Mouse (Mus musculus) midbrain, embryonic 16.5 days (tissue): Measurements from ENCODE around the gene Sag. TPM values are rescaled to one million over a fixed set of nuclear protein-coding genes. Genes with fewer than 3 reads are reported as not detected.

ENCODE experiments used
- ATAC-seq: fragments of 200-750 bp; cut with Nextera tagmentation; 2 replicates; pipeline ENCODE4 v1.8.0; 2017; ENCODE audit warnings: moderate TSS enrichment
- H3K27ac ChIP-seq: fragments of 300-500 bp; sonication (generic); 2 replicates; pipeline ENCODE4 v1.5.1; 2014; ENCODE audit warnings: mild to moderate bottlenecking, low read length, mixed read lengths
- H3K27me3 ChIP-seq: fragments of 300-500 bp; sonication (generic); 2 replicates; pipeline ENCODE4 v1.6.1; 2014; ENCODE audit warnings: low read depth, low read length, mixed read lengths; ENCODE audit not compliant: control insufficient read depth, insufficient read depth
- H3K36me3 ChIP-seq: fragments of 300-500 bp; sonication (generic); 2 replicates; pipeline ENCODE4 v1.6.1; 2014; ENCODE audit warnings: mild to moderate bottlenecking, low read length, moderate library complexity, mixed read lengths; ENCODE audit not compliant: control insufficient read depth, insufficient read depth
- H3K4me1 ChIP-seq: fragments of 300-500 bp; sonication (generic); 2 replicates; pipeline ENCODE4 v1.6.1; 2014; ENCODE audit warnings: mild to moderate bottlenecking, low read length, mixed read lengths; ENCODE audit not compliant: control insufficient read depth, insufficient read depth
- H3K4me2 ChIP-seq: fragments of 300-500 bp; sonication (generic); 2 replicates; pipeline ENCODE4 v1.6.1; 2014; ENCODE audit warnings: mild to moderate bottlenecking, low read length, mixed read lengths
- H3K4me3 ChIP-seq: fragments of 300-500 bp; sonication (generic); 2 replicates; pipeline ENCODE4 v1.5.1; 2014; ENCODE audit warnings: low read depth, mild to moderate bottlenecking, low read length, moderate library complexity, mixed read lengths
- H3K9ac ChIP-seq: fragments of 300-500 bp; sonication (generic); 2 replicates; pipeline ENCODE4 v1.6.1; 2014; ENCODE audit warnings: low read depth, low read length, mixed read lengths
- H3K9me3 ChIP-seq: fragments of 300-500 bp; sonication (generic); replicated peaks from 2 replicates; pipeline ENCODE4 v1.6.1; 2014; ENCODE audit warnings: mild to moderate bottlenecking, low read length, mixed read lengths; ENCODE audit not compliant: control insufficient read depth, poor library complexity, severe bottlenecking
- WGBS: fragments of 180-500 bp; shearing (Covaris S2); extraction: QIAGEN DNeasy Blood & Tissue Kit; methylation state at CpG from one replicate; pipeline ENCODE4 v1.1.7; 2014; 5-methylcytosine and 5-hydroxymethylcytosine counted together
- polyA plus RNA-seq: library from polyadenylated mRNA; unstranded; fragments of >200 nt; fragmentation: Nextera tagmentation; extraction: Ambion mirVana; gene quantifications from 2 replicates; pipeline ENCODE4 v1.2.1, GENCODE M21; 2015

The Sag gene
- polyA plus RNA-seq, 1 experiment from 2014 or later: 1.9 TPM

- no peak overlapping the region for H3K9ac ChIP-seq
- no peak overlapping the region for H3K4me3 ChIP-seq
- no peak overlapping the region for H3K27ac ChIP-seq
- no peaks in the 10 kb centered on the region for H3K9me3 ChIP-seq
- no peak for ATAC-seq
- H3K36me3 ChIP-seq: no peaks in the 10 kb centered on the region
- H3K27me3 ChIP-seq: no peaks in the 10 kb centered on the region
- H3K4me1 ChIP-seq: peaks cover 3% of the 10 kb centered on the region
- H3K4me2 ChIP-seq: no peak overlapping the region
- WGBS: 67% methylated on average over 4 of the region's 4 CpGs
These were observed 44.1 kb downstream of the Sag start for GRCm38 (mm10) chr1:87847475-87848168.

DNA sequence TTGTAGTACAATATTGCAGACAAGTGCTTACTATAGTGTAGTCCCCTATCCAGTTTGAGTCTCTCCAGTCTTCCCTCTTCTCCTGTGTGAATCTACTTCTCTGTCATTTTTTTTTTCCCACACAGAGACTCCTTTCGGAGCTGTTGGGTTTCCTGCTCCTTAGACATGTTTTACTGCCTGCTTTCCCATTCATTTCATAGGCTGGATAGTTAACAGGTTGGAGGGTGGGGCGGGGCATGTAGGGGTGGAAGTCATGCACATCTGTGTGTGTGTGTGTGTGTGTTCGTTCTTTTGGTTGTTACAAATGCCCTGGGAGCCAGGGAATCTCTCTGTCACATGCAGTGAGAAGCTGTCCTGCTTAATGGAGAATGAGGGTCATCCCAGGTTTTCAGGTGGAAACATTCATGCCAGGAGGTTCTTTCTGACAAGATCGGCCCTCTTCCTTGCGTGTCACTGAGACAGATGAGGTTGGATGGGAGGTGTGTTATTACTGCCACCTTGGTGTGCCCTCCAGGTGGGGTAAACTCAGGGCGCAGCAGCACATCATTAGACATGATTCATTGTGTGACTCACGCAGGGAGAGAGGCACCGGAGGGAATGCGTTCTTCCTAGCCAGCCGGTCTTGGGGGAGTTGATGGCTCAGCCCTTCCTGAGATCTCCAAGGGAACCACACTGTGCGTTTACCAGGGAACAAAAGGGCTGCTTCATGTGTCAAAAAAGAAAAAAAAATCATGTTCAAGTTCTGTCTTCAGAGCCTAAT is 44.9 kb downstream of the Sag start:
- no peak overlapping the region for H3K4me3 ChIP-seq
- peaks cover 5% of the 10 kb centered on the region for H3K4me1 ChIP-seq
- no peak overlapping the region for H3K9ac ChIP-seq
- H3K4me2 ChIP-seq: no peak overlapping the region
- H3K36me3 ChIP-seq: no peaks in the 10 kb centered on the region
- H3K27me3 ChIP-seq: no peaks in the 10 kb centered on the region
- H3K27ac ChIP-seq: no peak overlapping the region
- 51% methylated on average over 11 of the region's 11 CpGs for WGBS
- ATAC-seq: no peak
- no peaks in the 10 kb centered on the region for H3K9me3 ChIP-seq

DNA sequence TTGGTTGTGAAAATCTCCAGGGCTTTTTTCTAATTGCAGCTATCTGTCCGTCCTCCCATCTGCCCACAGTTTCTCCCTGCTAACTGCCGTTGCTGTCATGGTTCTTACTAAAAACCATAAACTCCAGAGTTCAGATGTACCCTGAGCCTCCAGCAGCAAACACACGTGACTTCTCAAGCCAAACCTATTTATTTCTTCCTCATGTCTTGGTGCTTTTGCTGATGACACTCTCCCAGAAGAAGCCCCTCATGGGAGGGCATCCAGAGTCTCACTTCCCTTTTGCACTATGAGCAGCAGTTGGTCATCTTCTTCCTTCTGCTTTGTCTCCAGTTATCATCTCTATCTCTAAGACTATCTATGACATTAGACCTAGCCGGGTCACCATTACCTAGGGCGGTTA is 45.8 kb downstream of the Sag start:
- Histone ChIP-seq H3K27me3 (no peaks in the 10 kb centered on the region), H3K4me1 (peaks cover 7% of the 10 kb centered on the region), H3K27ac (no peak overlapping the region), H3K4me3 (no peak overlapping the region), H3K36me3 (no peaks in the 10 kb centered on the region), H3K9ac (no peak overlapping the region), H3K4me2 (no peak overlapping the region), H3K9me3 (no peaks in the 10 kb centered on the region)
- no peak for ATAC-seq
- 79% methylated on average over 5 of the region's 5 CpGs for WGBS

DNA sequence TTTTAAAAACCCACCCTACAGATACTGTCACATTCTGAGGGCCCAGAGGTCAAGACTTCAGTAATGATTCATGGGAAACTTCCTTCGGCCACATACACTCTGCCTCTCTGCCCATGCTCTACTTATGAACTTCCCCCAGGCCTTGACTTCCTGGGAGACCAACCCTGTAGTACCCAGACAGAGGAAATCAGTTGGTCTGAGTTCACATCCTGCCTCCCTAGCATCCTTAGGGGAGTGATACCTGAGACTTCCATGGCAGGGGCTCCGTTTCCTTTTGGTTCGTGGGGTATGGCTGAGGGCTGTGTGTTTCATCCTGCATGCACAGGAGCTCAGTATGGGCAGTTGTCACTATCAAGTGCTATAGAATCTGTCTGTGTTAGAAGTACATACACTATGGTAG is 47.9 kb downstream of the Sag start:
- no peaks in the 10 kb centered on the region for H3K9me3 ChIP-seq
- H3K27me3 ChIP-seq: no peaks in the 10 kb centered on the region
- no peak overlapping the region for H3K9ac ChIP-seq
- H3K27ac ChIP-seq: no peak overlapping the region
- no peaks in the 10 kb centered on the region for H3K36me3 ChIP-seq
- no peak overlapping the region for H3K4me2 ChIP-seq
- H3K4me1 ChIP-seq: peaks cover 17% of the 10 kb centered on the region
- 94% methylated on average over 3 of the region's 3 CpGs for WGBS
- ATAC-seq: no peak
- H3K4me3 ChIP-seq: no peak overlapping the region

DNA sequence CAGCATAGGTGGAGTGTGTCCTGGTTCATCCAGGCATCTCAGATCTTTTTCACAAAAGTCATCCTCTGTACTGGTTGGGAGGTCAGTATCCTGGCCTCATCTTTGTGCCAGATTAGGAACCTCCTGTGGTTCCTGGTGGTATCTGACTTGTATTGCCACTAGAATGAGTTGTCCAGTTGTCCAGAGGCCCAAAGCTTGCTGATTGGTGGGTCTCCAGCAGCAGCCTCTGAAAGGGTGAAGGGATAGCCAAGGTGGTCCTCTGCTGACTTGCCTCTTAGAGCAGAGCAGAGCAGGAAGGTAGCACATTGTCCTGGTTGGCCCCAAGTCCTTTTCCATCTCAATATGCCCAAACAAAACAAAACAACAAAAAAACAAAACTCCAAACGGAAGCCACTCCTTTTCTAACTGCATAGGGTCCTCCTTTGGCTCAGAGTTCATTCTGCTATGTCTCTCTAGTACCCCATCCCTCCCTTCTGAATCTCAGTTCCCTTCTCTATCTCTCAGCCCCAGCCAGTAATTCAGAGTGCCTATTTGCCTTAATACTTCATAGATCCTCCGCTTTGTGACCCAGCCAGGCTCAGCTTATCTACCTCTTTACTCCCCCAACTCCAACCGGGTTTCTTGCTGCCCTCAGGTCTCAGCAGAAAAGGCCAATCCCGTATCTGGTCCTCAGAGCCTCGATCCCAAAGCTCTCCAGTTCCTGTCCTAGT is 48.8 kb downstream of the Sag start:
- Histone ChIP-seq H3K4me3 (no peak overlapping the region; the same call in 1 of the 2 replicates), H3K4me1 (peaks cover 17% of the 10 kb centered on the region), H3K36me3 (no peaks in the 10 kb centered on the region), H3K27ac (no peak overlapping the region; the same call in 1 of the 2 replicates), H3K9me3 (no peaks in the 10 kb centered on the region), H3K27me3 (no peaks in the 10 kb centered on the region), H3K9ac (peak overlapping the region; percentile 31; the same call in 1 of the 2 replicates), H3K4me2 (peak overlapping the region; percentile 89)
- 48% methylated on average over 5 of the region's 5 CpGs for WGBS
- no peak; the same call in 1 of the 2 replicates for ATAC-seq

GRCm38 (mm10) chr1:87852892-87853600 is 49.6 kb downstream of the Sag start, which contains the start of gene Dgkd:
Gene Dgkd (plus strand): TSS chr1:87853287.
- ATAC-seq: peak; percentile 92
- Histone ChIP-seq H3K9me3 (no peaks in the 10 kb centered on the region), H3K9ac (peak within 1 kb of the TSS; percentile 93), H3K36me3 (no peaks in the 10 kb centered on the region), H3K4me2 (peak within 1 kb of the TSS; percentile 89), H3K27ac (peak within 1 kb of the TSS; percentile 80), H3K4me3 (peak within 1 kb of the TSS; percentile 81), H3K4me1 (peaks cover 17% of the 10 kb centered on the region), H3K27me3 (no peaks in the 10 kb centered on the region)
- WGBS: 1% methylated on average over 41 of the region's 74 CpGs

DNA sequence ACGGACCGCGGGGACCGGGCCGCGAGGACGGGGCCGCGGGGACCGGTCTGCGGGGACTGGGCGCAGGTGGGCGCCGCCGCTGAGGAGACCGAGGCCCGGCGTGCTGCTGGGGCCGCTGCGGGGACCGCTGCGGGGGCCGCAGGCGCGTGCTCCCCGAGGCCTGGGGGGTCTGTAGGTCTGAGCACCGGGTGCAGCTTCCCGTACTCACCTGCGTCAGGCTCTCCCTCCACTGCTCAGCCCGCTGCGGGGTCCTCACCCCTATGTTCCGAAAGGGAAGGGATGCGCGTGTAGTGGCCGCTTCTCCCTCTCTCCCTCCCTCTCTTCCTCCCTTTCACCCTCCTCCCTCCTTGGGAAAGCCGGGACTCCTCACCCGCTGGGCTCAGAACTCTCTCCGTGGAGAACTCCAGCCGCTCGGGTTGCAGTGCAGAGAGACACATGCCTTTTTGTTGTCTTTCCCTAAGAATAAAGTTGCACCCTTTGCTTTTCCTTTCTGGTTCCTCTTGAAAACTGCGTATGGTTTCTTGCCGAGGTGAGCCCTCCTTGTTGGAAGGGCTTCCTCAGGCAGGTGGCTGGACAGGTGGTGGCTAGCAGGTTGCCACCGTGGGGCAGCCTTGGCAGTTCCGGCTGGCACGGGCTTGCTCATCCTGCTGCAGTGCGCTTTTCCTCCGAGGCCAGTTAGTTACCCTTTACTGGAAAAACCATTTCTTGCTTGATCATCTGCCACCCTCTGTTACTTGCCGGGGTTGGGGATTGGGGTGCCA is 50.3 kb downstream of the Sag start:
- H3K4me3 ChIP-seq: peak overlapping the region; percentile 81
- ATAC-seq: peak; percentile 75
- 2% methylated on average over 31 of the region's 48 CpGs for WGBS
- no peaks in the 10 kb centered on the region for H3K27me3 ChIP-seq
- H3K9me3 ChIP-seq: no peaks in the 10 kb centered on the region
- peak overlapping the region; percentile 89 for H3K4me2 ChIP-seq
- peak overlapping the region; percentile 93 for H3K9ac ChIP-seq
- peaks cover 17% of the 10 kb centered on the region for H3K4me1 ChIP-seq
- H3K27ac ChIP-seq: peak overlapping the region; percentile 80
- H3K36me3 ChIP-seq: no peaks in the 10 kb centered on the region

- 30% methylated on average over 6 of the region's 6 CpGs for WGBS
- H3K27ac ChIP-seq: no peak overlapping the region
- H3K4me3 ChIP-seq: peak overlapping the region; percentile 81
- ATAC-seq: no peak
- peak overlapping the region; percentile 93 for H3K9ac ChIP-seq
- no peaks in the 10 kb centered on the region for H3K36me3 ChIP-seq
- peak overlapping the region; percentile 89 for H3K4me2 ChIP-seq
- H3K9me3 ChIP-seq: no peaks in the 10 kb centered on the region
- no peaks in the 10 kb centered on the region for H3K27me3 ChIP-seq
- peaks cover 17% of the 10 kb centered on the region for H3K4me1 ChIP-seq
These were observed 50.9 kb downstream of the Sag start for GRCm38 (mm10) chr1:87854411-87854810.
